Mouse (Mus musculus): ENCODE measurements around the gene Apc2.

GRCm38 (mm10) chr10:80258752-80259462 is 36.9 kb upstream of the Apc2 start:
- TF ChIP-seq POLR2A (IDR thresholded peaks at IDR 0.05; ENCODE audit: borderline replicate concordance, low read depth, low read length) (no peak), CTCF (IDR thresholded peaks at IDR 0.05; ENCODE audit: low read depth, low read length) (no peak)

Measured in bone marrow macrophage, adult 2 months (primary cell).